Mouse (Mus musculus): ENCODE data around the gene Epha4.

Epha4 gene

DNA sequence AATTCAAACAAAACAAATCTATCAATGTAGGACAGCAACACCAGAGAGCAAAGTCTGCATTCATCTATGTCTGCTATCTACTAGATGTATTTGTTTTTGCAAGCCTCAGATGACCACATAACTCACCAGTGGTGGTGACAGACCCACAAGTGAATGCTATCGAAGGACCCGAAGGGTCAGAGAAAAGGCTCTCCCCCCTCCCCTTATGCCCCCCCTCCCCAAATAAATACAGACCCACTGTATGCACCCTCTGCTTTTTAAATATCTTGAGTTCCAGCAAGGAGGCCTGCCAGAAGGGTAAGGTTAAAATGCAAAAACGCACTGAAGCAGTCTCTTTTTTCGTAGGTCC lies 2.9 kb downstream of the Epha4 start:
- no peak for DNase-seq

DNA sequence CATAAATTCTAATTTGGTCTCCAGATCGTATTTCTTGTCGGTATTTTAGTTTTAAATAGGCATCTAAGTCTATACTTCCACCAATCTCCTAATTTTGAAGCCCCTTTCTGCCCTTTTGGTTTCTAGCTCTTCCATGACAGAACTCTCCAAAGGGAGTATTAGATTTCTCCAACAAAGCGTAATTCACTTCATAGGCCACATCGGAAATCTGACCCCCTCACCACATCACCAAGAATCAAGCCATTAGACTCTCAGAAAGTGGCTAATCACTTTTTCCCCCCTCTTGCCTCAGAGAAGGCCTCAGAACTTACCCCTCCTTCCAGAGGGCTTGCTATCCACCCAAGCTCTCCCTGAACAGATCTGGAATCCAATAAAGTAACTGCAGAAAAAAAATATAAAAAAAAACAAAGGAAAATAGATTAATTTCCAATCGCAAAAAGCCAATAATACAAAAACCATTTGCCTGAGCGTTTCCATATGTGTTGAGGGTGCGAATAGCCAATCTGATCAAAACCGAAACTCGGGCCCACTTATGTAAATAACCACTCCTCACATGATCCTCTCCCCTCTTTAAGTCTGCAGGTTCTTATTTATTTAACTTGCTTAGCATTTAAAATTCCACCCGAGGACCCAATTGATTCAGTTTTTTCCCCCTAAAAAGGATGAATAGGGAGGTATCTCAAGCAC lies 3.4 kb downstream of the Epha4 start:
- DNase-seq, result no peak

- no peak for DNase-seq
Observed at GRCm38 (mm10) chr1:77510623-77511022, 4.3 kb downstream of the Epha4 start.

DNA sequence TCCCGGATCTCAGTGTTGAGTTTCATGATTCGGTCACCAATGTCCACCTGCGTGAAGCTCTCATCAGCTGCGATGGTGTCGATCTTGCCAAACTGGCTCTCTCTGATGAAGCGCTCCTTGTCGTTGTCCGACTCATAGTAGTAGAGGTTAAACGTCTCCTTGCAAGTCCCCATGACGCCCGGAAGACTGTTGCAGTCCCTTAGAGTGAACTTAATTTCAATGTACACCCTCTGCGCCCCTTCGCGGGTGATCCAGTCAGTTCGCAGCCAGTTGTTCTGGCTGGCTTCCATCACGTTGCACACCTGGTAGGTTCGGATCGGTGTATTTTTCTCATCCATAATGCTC lies 8.1 kb downstream of the Epha4 start:
- no peak for DNase-seq

- no peak for DNase-seq
Observed at GRCm38 (mm10) chr1:77506038-77506855, 8.6 kb downstream of the Epha4 start.

GRCm38 (mm10) chr1:77505263-77505662 lies 9.6 kb downstream of the Epha4 start:
- no peak for DNase-seq

GRCm38 (mm10) chr1:77504813-77505212 lies 10.1 kb downstream of the Epha4 start:
- DNase-seq, result no peak

GRCm38 (mm10) chr1:77503711-77504181 lies 11.1 kb downstream of the Epha4 start:
- DNase-seq, result no peak

DNA sequence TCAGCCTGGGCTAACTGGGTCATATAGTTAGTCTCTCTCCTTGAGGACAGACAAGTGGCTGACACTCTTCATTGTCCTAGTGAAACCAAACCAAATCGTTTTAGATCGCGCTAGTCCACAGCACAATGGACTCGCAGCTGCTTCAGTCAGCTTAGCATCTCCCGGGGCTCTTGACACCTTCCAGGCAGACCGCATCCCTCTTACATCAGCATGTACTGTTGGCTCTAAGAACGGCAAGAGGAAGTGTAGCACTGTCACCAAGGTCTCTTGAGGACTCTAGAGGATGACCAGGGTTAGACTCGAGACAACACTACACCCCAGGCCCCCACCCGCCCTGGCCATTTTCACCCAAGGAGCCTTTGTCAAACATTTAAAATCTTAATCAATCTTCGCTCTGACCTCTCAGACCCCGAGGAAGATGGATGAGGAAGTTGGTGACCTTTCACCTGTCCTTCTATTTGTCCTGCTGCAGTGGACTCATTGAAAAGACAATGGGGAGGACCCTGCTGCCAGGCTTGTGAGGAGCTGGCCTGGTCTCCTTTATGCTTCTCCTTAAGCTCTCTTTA lies 12.3 kb downstream of the Epha4 start:
- no peak for DNase-seq

DNA sequence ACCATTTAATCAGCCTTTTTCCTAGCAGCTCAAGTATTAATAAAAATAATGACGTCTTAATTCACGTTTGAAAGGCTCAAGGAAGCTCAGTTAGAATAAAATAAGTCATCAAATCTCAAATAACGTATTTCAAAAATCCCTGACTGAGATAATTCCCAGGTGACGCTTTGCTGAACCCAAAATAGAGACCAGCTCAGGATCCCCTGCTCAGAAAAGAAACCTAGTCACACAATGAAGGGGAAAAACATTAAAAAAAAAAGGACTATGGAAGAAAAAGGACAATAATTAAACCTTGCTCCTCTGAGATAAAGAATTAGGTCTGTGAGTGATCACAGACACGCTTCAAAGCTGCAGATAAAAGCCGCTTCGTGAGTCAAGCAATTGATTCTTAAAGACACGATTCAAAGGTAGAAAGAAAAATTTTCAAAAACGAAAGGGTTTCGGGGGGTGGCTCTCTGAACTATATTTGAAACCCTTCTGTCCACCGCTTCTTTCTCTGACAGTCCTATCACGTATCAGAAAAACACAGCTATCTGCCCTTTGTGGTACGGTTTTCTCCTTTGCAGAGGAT lies 13.4 kb downstream of the Epha4 start:
- DNase-seq, result no peak

- DNase-seq, result no peak
Observed at GRCm38 (mm10) chr1:77497506-77497905, 17.4 kb downstream of the Epha4 start.

GRCm38 (mm10) chr1:77496468-77497181 lies 18.3 kb downstream of the Epha4 start:
- DNase-seq, result peak; percentile 18

GRCm38 (mm10) chr1:77495790-77496158 lies 19.1 kb downstream of the Epha4 start:
- DNase-seq, result no peak

DNA sequence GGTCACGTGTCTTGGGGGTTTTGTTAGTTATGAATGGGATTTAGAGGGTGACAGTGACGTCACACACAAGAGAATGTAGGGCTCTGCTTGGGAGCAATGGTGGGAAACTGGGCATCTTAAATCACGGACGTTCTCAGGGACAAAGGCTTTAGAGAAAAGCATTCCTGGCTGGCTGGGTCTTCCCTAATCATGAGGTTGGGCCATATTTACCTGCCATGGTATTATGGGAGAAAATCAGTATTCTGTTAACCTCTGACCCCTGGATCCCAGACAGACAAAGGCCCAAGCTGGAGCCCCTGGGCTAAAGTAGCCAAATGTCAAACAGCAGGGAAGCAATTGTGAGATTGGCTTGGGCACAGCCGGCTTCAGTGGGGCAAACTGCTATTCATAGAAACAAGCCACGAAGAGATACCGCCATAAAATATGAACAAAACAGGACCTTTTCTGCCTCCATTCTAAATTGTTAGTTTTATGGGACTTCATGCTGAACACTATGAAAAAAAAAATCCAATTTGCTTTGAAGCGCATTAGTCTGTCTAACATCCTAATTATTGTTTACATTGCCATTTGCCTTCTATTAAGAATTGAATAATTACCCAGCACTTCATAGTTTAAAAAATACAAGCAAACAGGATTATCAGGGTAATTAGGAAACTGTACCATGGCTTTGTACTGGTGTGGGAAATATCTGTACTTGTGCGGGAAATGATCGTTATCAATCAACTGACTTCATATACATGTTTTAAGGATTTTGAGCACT lies 19.7 kb downstream of the Epha4 start:
- no peak for DNase-seq

DNA sequence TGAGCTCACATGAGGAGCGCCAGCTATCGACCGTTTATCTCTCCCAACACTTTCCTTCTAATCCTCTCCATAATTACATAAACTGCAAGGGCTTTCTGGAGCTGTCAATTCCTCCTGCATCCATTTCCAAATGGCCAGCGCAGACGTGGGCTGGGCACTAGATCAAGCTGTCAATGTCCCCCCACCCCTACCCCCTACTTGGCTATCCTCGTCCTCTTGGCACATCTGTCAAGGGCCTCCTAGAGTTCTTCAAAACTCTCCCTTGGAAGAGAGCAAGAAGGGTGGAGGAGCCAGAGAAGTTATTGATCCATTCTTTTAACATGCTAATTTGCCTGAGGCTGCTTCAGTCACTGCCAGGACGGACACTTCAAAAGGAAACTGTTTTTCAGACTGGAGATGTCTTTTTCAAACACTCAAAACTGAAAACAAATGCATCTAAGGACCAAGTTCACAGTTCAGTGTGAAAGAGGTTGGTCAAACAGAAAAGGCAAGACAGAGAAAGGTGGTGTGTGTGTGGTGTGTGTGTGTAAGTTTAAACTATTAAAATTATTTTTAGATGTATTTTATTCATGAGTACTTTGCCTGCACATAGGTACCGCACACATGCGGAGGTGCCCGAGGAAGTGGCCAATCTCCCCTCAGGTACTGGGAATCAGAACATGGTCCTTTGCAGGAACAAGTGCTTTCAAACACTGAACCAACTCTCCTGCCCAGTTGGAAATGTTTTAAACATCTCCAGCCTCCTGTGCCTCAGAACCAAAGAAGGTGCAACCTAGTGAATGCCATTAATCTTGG lies 20.9 kb downstream of the Epha4 start:
- no peak for DNase-seq

DNA sequence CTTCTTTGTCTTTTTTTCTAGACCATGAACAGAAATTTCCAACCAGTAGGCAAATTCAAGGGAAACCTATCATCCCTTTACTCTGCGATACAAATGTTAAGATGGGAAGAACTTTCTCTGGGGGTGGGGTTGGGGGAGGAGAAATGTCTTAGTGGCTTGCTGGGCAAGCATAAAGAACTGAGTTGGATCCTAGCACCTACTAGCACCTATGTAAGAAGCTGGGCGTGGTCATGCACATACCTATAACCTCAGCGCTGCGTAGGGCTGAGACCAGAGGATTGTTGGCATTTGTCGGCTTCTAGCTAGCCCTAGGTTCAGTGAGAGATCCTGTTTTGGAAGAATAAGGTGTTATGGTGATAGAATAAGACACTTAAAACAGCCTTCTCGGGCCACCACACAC lies 24.7 kb downstream of the Epha4 start:
- DNase-seq, result no peak

DNA sequence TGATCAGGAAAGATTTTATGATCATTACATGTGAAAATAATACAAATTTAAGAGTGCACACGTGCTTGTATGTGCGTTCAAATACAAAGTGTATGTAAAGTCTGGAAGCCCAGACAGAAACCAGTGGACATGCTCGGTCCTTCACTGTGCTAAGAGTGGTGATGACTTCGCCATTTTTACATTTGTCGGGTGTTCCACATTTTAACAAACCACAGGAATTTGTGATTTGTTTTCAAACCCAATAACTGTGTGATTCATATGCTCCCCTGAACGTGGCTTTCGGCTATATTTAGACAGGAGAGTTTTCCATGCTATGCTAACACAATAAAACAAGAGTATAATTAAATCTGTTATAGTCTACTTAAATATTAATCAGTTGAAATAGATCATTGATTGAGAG lies 25.5 kb downstream of the Epha4 start:
- DNase-seq, result no peak

GRCm38 (mm10) chr1:77487856-77488462 lies 26.9 kb downstream of the Epha4 start:
- DNase-seq, result no peak

- DNase-seq, result no peak
Observed at GRCm38 (mm10) chr1:77484766-77485596, 29.9 kb downstream of the Epha4 start.

DNA sequence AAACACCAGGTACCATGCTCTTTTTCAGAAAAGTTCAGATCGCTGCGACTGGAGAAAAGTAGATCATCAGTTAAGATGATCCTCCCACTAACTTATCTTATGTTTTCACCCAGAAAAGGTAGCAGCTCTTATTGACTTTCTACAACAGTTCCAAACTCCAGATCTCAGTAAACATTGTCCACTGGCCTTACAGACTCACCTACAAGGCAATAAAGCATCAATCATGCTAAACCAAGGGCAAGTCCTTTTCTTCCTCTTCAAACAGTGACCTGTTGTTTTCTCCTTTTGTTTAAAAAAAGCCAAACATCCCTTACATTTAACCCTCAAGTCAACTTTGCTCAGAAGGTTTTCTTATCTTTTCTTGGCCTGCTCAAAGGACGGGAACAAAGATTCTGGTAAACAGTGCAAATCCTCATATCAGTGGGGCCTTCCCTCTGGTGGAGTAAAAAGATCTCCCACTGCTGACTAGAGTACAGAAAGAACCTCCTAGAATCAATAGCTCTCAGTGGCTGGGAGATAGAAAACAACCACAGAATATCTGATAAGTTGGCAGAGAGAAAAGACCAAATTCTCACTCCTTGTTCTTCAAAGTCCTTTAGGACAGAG lies 39.0 kb downstream of the Epha4 start:
- DNase-seq, result no peak
